Comparison of ENCODE assay signal across 8 mouse cellular contexts in the genomic region with DNA sequence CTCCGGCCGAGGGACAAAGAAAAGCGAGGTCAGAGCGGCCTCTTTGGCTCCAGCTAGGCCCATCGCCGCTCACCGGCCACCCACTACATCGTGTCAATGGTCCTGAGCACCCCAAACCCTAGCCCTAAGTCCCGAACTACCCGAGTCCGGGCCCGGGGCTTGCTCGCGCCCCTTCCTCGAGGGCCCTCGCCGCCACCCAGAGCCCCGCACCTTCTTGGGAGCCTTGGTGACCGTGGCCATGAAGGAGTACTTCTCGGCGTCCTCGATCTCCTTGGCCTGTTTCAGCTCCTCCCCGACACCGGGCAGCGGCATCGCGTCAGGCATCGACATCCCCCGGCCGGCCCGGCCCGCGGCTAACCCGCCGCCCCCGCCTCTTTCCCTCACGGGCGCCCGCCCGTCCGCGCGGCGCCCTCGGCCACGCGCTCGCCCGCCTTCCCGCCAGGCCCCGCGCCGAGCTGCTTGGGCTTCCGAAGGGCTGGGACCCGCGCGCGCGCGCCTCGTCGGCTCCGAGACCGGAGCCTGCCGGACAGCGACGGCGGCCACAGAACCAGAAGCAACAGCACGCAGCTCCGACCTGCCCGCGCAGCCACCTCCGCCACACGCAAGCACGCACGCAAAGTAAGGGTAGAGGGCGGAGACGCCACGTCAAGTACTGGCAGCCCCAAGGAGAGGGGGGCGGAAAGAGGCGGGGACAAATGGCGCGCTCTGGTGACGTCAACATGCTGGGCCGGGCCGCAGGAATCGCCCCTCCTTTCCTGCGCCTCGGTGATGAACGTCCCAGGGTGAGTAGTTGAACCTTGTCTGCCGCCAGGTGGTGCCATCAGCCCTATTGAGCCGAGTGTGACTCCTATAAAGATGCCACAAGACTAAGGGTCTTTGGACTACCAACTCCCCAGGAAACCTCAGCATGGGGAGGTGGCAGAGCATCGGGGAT. TPM values are rescaled to one million over a fixed set of nuclear protein-coding genes. Genes with fewer than 3 reads are reported as not detected.
DNase-seq lines count a peak whose midpoint lies in the region; ATAC-seq and TF ChIP-seq lines count a peak whose summit lies in the region.

A gene (minus strand): TSS at position 613 of the 934 bp plus-strand sequence.

- H3K36me3 ChIP-seq in hindbrain, postnatal 0 days (ENCODE audit: insufficient read depth, low read length), result no peaks in the 10 kb centered on the region

- peak within 1 kb of the TSS; percentile 97 for H3K9ac ChIP-seq in hindbrain, postnatal 0 days (replicated peaks; ENCODE audit: low read length)

- H3K4me3 ChIP-seq in gastrocnemius, adult 2 months, result peak within 1 kb of the TSS; percentile 79
- peak within 1 kb of the TSS; percentile 89 for H3K4me3 ChIP-seq in hindbrain, postnatal 0 days (ENCODE audit: low read length)
- peak within 1 kb of the TSS; percentile 97 for H3K4me3 ChIP-seq in left cerebral cortex, adult 2 months

- peaks cover 30% of the 10 kb centered on the region for H3K4me1 ChIP-seq in hindbrain, postnatal 0 days (ENCODE audit: insufficient read depth, low read length)

- H3K27me3 ChIP-seq in hindbrain, postnatal 0 days (ENCODE audit: insufficient read depth, low read length), result no peaks in the 10 kb centered on the region

- WGBS in hindbrain, postnatal 0 days, result 3% methylated on average over 91 of the region's 93 CpGs

- intact Hi-C loops in gastrocnemius, adult 2 months (cut with DNase I), result loop anchor here (1.0 to 10.0 kb wide), 5 partner anchors 59 to 449 kb away; a partner anchor contains a TSS
- intact Hi-C loops in left cerebral cortex, adult 2 months (cut with DNase I), result loop anchor here (1.0 to 5.0 kb wide), 4 partner anchors 59 to 366 kb away; no protein-coding TSS in a partner anchor

- DNase-seq in ZHBTc4 (ENCODE audit: low read depth, low spot score), result peak; percentile 99
- DNase-seq in gastrocnemius, adult 2 months, result peak; percentile 99
- DNase-seq in hindbrain, postnatal 0 days (ENCODE audit: low spot score), result peak; percentile 99
- peak; percentile 99 for DNase-seq in left cerebral cortex, adult 2 months (ENCODE audit: extremely low spot score in 1 of 2, low spot score in 2 of 2)
- DNase-seq in right cerebral cortex, adult 2 months (ENCODE audit: low spot score in 2 of 2), result peak; percentile 99
- peak; percentile 99 for DNase-seq in urinary bladder, postnatal 14 days (ENCODE audit: low spot score)

- peak; percentile 97 for TF ChIP-seq CTCF in gastrocnemius, adult 2 months (IDR thresholded peaks at IDR 0.05)
- peak; percentile 97 for TF ChIP-seq CTCF in hindbrain, postnatal 0 days (IDR thresholded peaks at IDR 0.05; ENCODE audit: low read depth)
- TF ChIP-seq CTCF in left cerebral cortex, adult 2 months (IDR thresholded peaks at IDR 0.05), result peak; percentile 93

- no peaks in the 10 kb centered on the region for H3K9me3 ChIP-seq in hindbrain, postnatal 0 days (ENCODE audit: low read length)

- H3K27ac ChIP-seq in gastrocnemius, adult 2 months, result peak within 1 kb of the TSS; percentile 93
- H3K27ac ChIP-seq in hindbrain, postnatal 0 days, result peak within 1 kb of the TSS; percentile 93
- H3K27ac ChIP-seq in left cerebral cortex, adult 2 months, result peak within 1 kb of the TSS; percentile 93

- H3K4me2 ChIP-seq in hindbrain, postnatal 0 days (ENCODE audit: low read depth, low read length), result peak within 1 kb of the TSS; percentile 93

- ATAC-seq in common myeloid progenitor, adult 5-6 weeks (replicated peaks; ENCODE audit: low read depth, poor library complexity, severe bottlenecking), result peak; percentile 97
- ATAC-seq in hindbrain, postnatal 0 days, result peak; percentile 99
- peak; percentile 97 for ATAC-seq in megakaryocyte, adult 5-6 weeks (ENCODE audit: poor library complexity, severe bottlenecking)

RNA-seq across cellular contexts. Expression of the gene that starts here (rescaled TPM):
- total RNA-seq in common myeloid progenitor, adult 5-6 weeks (2017), result 79.1 and 95.6 TPM in 2 replicates
- total RNA-seq in gastrocnemius, adult 2 months (2021), result 10 to 100 TPM; 30.0 to 33.0 TPM
- total RNA-seq in hindbrain, postnatal 0 days (2014; rRNA removed), result 54.2 and 55.3 TPM in 2 replicates
- polyA plus RNA-seq in hindbrain, postnatal 0 days (2015; fragmentation: Nextera tagmentation; extraction: Ambion mirVana), result 122 and 132 TPM in 2 replicates
- total RNA-seq in left cerebral cortex, adult 2 months (2021), result 100 to 1,000 TPM; 332 to 340 TPM
- 49.1 and 52.5 TPM in 2 replicates for total RNA-seq in megakaryocyte, adult 5-6 weeks (2015)
- total RNA-seq in megakaryocyte, adult 5-6 weeks (2017), result 25.1 and 33.2 TPM in 2 replicates

Comparison
In these comparisons a context has a peak if more than half of its experiments do, and no peak if none do; other contexts are left out.
1. Peak in every context shown above with its lines: DNase-seq, ATAC-seq, H3K4me3 ChIP-seq and H3K27ac ChIP-seq.